Mouse (Mus musculus): ENCODE measurements around the gene Larp4b. TPM values are rescaled to one million over a fixed set of nuclear protein-coding genes. Genes with fewer than 3 reads are reported as not detected.

Larp4b gene
- polyA plus RNA-seq, 1 experiment from 2014 or later = 42.4 TPM

GRCm38 (mm10) chr13:9139466-9139991, 45.8 kb downstream of the Larp4b start:
- Histone ChIP-seq H3K27me3 (replicated peaks; ENCODE audit: control insufficient read depth, insufficient read depth, low read length) (no peaks in the 10 kb centered on the region), H3K9ac (replicated peaks; ENCODE audit: low read depth, low read length) (no peak overlapping the region), H3K9me3 (ENCODE audit: control insufficient read depth, low read length) (no peaks in the 10 kb centered on the region), H3K27ac (ENCODE audit: low read length) (no peak overlapping the region), H3K4me1 (replicated peaks; ENCODE audit: control insufficient read depth, insufficient read depth, low read length) (no peaks in the 10 kb centered on the region), H3K4me2 (ENCODE audit: low read length) (no peak overlapping the region), H3K4me3 (replicated peaks; ENCODE audit: low read length) (no peak overlapping the region), H3K36me3 (ENCODE audit: control insufficient read depth, insufficient read depth) (peaks cover 14% of the 10 kb centered on the region)
- 88% methylated on average over 6 of the region's 6 CpGs for WGBS
- no peak for ATAC-seq

- H3K9me3 ChIP-seq (ENCODE audit: control insufficient read depth, low read length) = no peaks in the 10 kb centered on the region
- H3K36me3 ChIP-seq (ENCODE audit: control insufficient read depth, insufficient read depth) = peaks cover 14% of the 10 kb centered on the region
- no peaks in the 10 kb centered on the region for H3K27me3 ChIP-seq (replicated peaks; ENCODE audit: control insufficient read depth, insufficient read depth, low read length)
- no peak overlapping the region for H3K9ac ChIP-seq (replicated peaks; ENCODE audit: low read depth, low read length)
- H3K4me1 ChIP-seq (replicated peaks; ENCODE audit: control insufficient read depth, insufficient read depth, low read length) = no peaks in the 10 kb centered on the region
- H3K4me2 ChIP-seq (ENCODE audit: low read length) = no peak overlapping the region
- 81% methylated on average over 10 of the region's 10 CpGs for WGBS
- H3K27ac ChIP-seq (ENCODE audit: low read length) = no peak overlapping the region
- ATAC-seq = no peak
- H3K4me3 ChIP-seq (replicated peaks; ENCODE audit: low read length) = no peak overlapping the region
Measured at GRCm38 (mm10) chr13:9140204-9140603, 46.5 kb downstream of the Larp4b start.

DNA sequence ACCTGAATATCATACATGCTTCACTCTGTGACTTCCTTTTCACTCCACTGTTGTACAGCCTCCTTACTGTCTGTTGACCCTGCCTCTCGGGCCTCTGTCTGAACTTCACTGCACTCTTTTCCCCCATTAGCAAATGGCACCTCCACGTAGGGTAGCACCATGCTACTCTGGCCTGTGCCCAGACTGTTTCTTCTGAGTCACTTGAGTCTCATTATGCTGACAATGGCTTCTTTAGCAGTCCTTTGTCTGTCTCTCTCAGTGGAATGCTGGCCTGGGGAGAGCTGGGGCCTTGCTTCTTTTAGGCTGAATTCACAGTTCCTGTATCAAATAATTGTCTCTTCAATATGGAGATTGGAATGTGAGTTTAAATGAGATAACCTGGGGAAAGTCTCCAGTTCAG, 48.7 kb downstream of the Larp4b start:
- Histone ChIP-seq H3K9ac (replicated peaks; ENCODE audit: low read depth, low read length) (no peak overlapping the region), H3K4me3 (replicated peaks; ENCODE audit: low read length) (no peak overlapping the region), H3K4me1 (replicated peaks; ENCODE audit: control insufficient read depth, insufficient read depth, low read length) (no peaks in the 10 kb centered on the region), H3K27ac (ENCODE audit: low read length) (no peak overlapping the region), H3K27me3 (replicated peaks; ENCODE audit: control insufficient read depth, insufficient read depth, low read length) (no peaks in the 10 kb centered on the region), H3K9me3 (ENCODE audit: control insufficient read depth, low read length) (no peaks in the 10 kb centered on the region), H3K4me2 (ENCODE audit: low read length) (no peak overlapping the region), H3K36me3 (ENCODE audit: control insufficient read depth, insufficient read depth) (peaks cover 18% of the 10 kb centered on the region)
- ATAC-seq = no peak
- 6% methylated on average over 2 of the region's 2 CpGs for WGBS

GRCm38 (mm10) chr13:9148830-9149229, 55.1 kb downstream of the Larp4b start:
- Histone ChIP-seq H3K9ac (replicated peaks; ENCODE audit: low read depth, low read length) (no peak overlapping the region), H3K9me3 (ENCODE audit: control insufficient read depth, low read length) (no peaks in the 10 kb centered on the region), H3K4me2 (ENCODE audit: low read length) (no peak overlapping the region), H3K27ac (ENCODE audit: low read length) (no peak overlapping the region), H3K4me3 (replicated peaks; ENCODE audit: low read length) (no peak overlapping the region), H3K36me3 (ENCODE audit: control insufficient read depth, insufficient read depth) (peaks cover 13% of the 10 kb centered on the region; the same call in 1 of the 2 replicates), H3K27me3 (replicated peaks; ENCODE audit: control insufficient read depth, insufficient read depth, low read length) (no peaks in the 10 kb centered on the region), H3K4me1 (replicated peaks; ENCODE audit: control insufficient read depth, insufficient read depth, low read length) (no peaks in the 10 kb centered on the region)
- no peak for ATAC-seq
- WGBS = 76% methylated on average over 2 of the region's 2 CpGs

GRCm38 (mm10) chr13:9149473-9150217, 56.0 kb downstream of the Larp4b start:
- Histone ChIP-seq H3K27ac (ENCODE audit: low read length) (no peak overlapping the region), H3K4me2 (ENCODE audit: low read length) (no peak overlapping the region), H3K27me3 (replicated peaks; ENCODE audit: control insufficient read depth, insufficient read depth, low read length) (no peaks in the 10 kb centered on the region), H3K4me3 (replicated peaks; ENCODE audit: low read length) (no peak overlapping the region), H3K9me3 (ENCODE audit: control insufficient read depth, low read length) (no peaks in the 10 kb centered on the region), H3K4me1 (replicated peaks; ENCODE audit: control insufficient read depth, insufficient read depth, low read length) (no peaks in the 10 kb centered on the region), H3K9ac (replicated peaks; ENCODE audit: low read depth, low read length) (no peak overlapping the region), H3K36me3 (ENCODE audit: control insufficient read depth, insufficient read depth) (peaks cover 10% of the 10 kb centered on the region; the same call in 1 of the 2 replicates)
- ATAC-seq = 0 out of 2 replicates have a peak, but pooled peaks have one; percentile 36
- 30% methylated on average over 7 of the region's 7 CpGs for WGBS

GRCm38 (mm10) chr13:9151100-9151499, 57.4 kb downstream of the Larp4b start:
- no peaks in the 10 kb centered on the region for H3K27me3 ChIP-seq (replicated peaks; ENCODE audit: control insufficient read depth, insufficient read depth, low read length)
- peaks cover 14% of the 10 kb centered on the region; the same call in 1 of the 2 replicates for H3K36me3 ChIP-seq (ENCODE audit: control insufficient read depth, insufficient read depth)
- H3K4me3 ChIP-seq (replicated peaks; ENCODE audit: low read length) = no peak overlapping the region
- no peak overlapping the region for H3K27ac ChIP-seq (ENCODE audit: low read length)
- WGBS = 95% methylated on average over 6 of the region's 6 CpGs
- H3K9me3 ChIP-seq (ENCODE audit: control insufficient read depth, low read length) = no peaks in the 10 kb centered on the region
- H3K4me1 ChIP-seq (replicated peaks; ENCODE audit: control insufficient read depth, insufficient read depth, low read length) = no peaks in the 10 kb centered on the region
- H3K4me2 ChIP-seq (ENCODE audit: low read length) = no peak overlapping the region
- no peak for ATAC-seq
- H3K9ac ChIP-seq (replicated peaks; ENCODE audit: low read depth, low read length) = no peak overlapping the region

GRCm38 (mm10) chr13:9151619-9152018, 57.9 kb downstream of the Larp4b start:
- Histone ChIP-seq H3K36me3 (ENCODE audit: control insufficient read depth, insufficient read depth) (peaks cover 14% of the 10 kb centered on the region; the same call in 1 of the 2 replicates), H3K27ac (ENCODE audit: low read length) (no peak overlapping the region), H3K4me1 (replicated peaks; ENCODE audit: control insufficient read depth, insufficient read depth, low read length) (no peaks in the 10 kb centered on the region), H3K9me3 (ENCODE audit: control insufficient read depth, low read length) (no peaks in the 10 kb centered on the region), H3K27me3 (replicated peaks; ENCODE audit: control insufficient read depth, insufficient read depth, low read length) (no peaks in the 10 kb centered on the region), H3K9ac (replicated peaks; ENCODE audit: low read depth, low read length) (no peak overlapping the region), H3K4me3 (replicated peaks; ENCODE audit: low read length) (no peak overlapping the region), H3K4me2 (ENCODE audit: low read length) (no peak overlapping the region)
- 98% methylated on average over 4 of the region's 4 CpGs for WGBS
- ATAC-seq = no peak

DNA sequence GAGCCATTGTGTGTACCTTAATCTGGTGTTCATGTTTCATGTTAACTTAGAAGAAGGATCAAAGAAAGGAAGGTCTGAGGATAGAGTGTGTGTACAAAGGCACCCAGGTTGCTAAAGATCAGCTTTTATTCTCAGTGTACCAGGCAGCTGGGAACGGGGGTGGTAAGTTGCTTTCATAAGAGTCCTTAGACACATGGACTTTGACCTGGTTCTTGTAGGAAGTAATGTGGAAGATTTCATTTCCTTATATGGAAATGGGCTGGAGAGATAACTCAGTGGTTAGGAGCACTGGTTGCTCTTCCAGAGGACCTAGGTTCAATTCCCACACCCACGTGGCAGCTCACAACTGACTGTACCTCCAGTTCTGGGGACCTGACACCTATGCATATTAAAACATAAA, 58.6 kb downstream of the Larp4b start:
- no peak for ATAC-seq
- 91% methylated on average over 2 of the region's 2 CpGs for WGBS
- Histone ChIP-seq H3K27ac (ENCODE audit: low read length) (no peak overlapping the region), H3K4me2 (ENCODE audit: low read length) (no peak overlapping the region), H3K9ac (replicated peaks; ENCODE audit: low read depth, low read length) (no peak overlapping the region), H3K4me1 (replicated peaks; ENCODE audit: control insufficient read depth, insufficient read depth, low read length) (no peaks in the 10 kb centered on the region), H3K27me3 (replicated peaks; ENCODE audit: control insufficient read depth, insufficient read depth, low read length) (no peaks in the 10 kb centered on the region), H3K4me3 (replicated peaks; ENCODE audit: low read length) (no peak overlapping the region), H3K36me3 (ENCODE audit: control insufficient read depth, insufficient read depth) (peaks cover 13% of the 10 kb centered on the region; the same call in 1 of the 2 replicates), H3K9me3 (ENCODE audit: control insufficient read depth, low read length) (no peaks in the 10 kb centered on the region)

- no peak overlapping the region for H3K27ac ChIP-seq (ENCODE audit: low read length)
- H3K9me3 ChIP-seq (ENCODE audit: control insufficient read depth, low read length) = no peaks in the 10 kb centered on the region
- ATAC-seq = no peak
- no peak overlapping the region for H3K4me2 ChIP-seq (ENCODE audit: low read length)
- WGBS = 87% methylated on average over 9 of the region's 9 CpGs
- no peaks in the 10 kb centered on the region for H3K27me3 ChIP-seq (replicated peaks; ENCODE audit: control insufficient read depth, insufficient read depth, low read length)
- H3K36me3 ChIP-seq (ENCODE audit: control insufficient read depth, insufficient read depth) = peaks cover 12% of the 10 kb centered on the region; the same call in 1 of the 2 replicates
- H3K9ac ChIP-seq (replicated peaks; ENCODE audit: low read depth, low read length) = no peak overlapping the region
- no peak overlapping the region for H3K4me3 ChIP-seq (replicated peaks; ENCODE audit: low read length)
- no peaks in the 10 kb centered on the region for H3K4me1 ChIP-seq (replicated peaks; ENCODE audit: control insufficient read depth, insufficient read depth, low read length)
Measured at GRCm38 (mm10) chr13:9153803-9154202, 60.1 kb downstream of the Larp4b start.
